Mouse (Mus musculus): ENCODE data around the gene Ssbp4. TPM values are rescaled to one million over a fixed set of nuclear protein-coding genes. Genes with fewer than 3 reads are reported as not detected.
A peak's percentile ranks its signal among the peaks of the same experiment; 100 is the strongest.

The Ssbp4 gene
- polyA plus RNA-seq, 1 experiment, result 392 TPM

DNA sequence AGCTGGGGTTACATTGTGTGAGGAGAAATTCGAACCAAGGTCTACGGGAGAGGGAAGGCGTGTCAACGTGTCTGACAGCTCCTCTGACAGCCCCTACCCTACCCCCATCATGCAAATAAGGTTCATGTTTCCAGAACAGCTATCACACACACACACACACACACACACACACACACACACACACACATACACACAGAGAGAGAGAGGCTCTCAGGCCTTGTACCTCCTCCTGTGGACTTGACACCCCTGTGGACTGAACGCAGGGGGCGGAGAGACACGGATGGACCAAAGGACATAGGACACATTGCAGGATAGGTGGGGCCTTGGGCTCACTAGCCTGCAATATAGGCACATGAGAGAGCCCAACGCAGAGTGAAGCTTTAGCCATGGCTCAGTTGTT lies 28.2 kb upstream of the Ssbp4 start:
- WGBS, result 87% methylated on average over 8 of the region's 8 CpGs
- H3K4me1 ChIP-seq (replicated peaks; ENCODE audit: control insufficient read depth, insufficient read depth, low read length), result peaks cover 10% of the 10 kb centered on the region
- H3K4me3 ChIP-seq (ENCODE audit: control insufficient read depth, insufficient read depth, low read length), result no peak overlapping the region
- DNase-seq, result no peak
- no peaks in the 10 kb centered on the region for H3K27me3 ChIP-seq (ENCODE audit: control insufficient read depth, insufficient read depth, low read length)
- TF ChIP-seq POLR2A (IDR thresholded peaks at IDR 0.05; ENCODE audit: control insufficient read depth, extremely low read depth, insufficient read depth, low read length, poor library complexity) (no peak), CTCF (IDR thresholded peaks at IDR 0.05; ENCODE audit: borderline replicate concordance, control insufficient read depth, extremely low read depth, insufficient read depth, low read length, poor library complexity) (no peak)
- H3K36me3 ChIP-seq (ENCODE audit: control insufficient read depth, insufficient read depth, low read length), result no peaks in the 10 kb centered on the region
- H3K27ac ChIP-seq (ENCODE audit: control insufficient read depth, insufficient read depth, low read length), result no peak overlapping the region

DNA sequence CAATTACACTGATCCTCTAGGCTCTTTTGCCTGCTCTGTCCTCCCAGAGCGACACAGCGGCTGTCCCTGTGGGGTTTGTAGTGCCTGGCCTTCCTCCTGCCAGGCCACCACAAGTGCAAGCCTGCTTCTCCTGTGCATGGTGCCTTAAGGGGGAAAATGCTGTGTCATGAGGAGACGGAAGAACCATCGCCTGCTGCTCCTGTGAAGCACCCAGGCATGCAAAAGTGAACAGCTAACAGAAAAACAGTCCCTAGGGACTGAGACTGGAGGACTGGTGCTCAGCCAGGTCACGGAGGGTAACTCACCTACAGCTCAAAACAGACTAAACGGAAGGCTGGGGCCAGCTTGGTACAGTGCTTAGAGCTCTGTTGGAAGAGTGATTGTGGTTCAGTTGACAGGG lies 26.9 kb upstream of the Ssbp4 start:
- DNase-seq, result no peak
- Histone ChIP-seq H3K36me3 (ENCODE audit: control insufficient read depth, insufficient read depth, low read length) (no peaks in the 10 kb centered on the region), H3K27me3 (ENCODE audit: control insufficient read depth, insufficient read depth, low read length) (no peaks in the 10 kb centered on the region), H3K27ac (ENCODE audit: control insufficient read depth, insufficient read depth, low read length) (no peak overlapping the region), H3K4me3 (ENCODE audit: control insufficient read depth, insufficient read depth, low read length) (no peak overlapping the region), H3K4me1 (replicated peaks; ENCODE audit: control insufficient read depth, insufficient read depth, low read length) (peaks cover 12% of the 10 kb centered on the region)
- TF ChIP-seq CTCF (IDR thresholded peaks at IDR 0.05; ENCODE audit: borderline replicate concordance, control insufficient read depth, extremely low read depth, insufficient read depth, low read length, poor library complexity), result no peak
- no peak for TF ChIP-seq POLR2A (IDR thresholded peaks at IDR 0.05; ENCODE audit: control insufficient read depth, extremely low read depth, insufficient read depth, low read length, poor library complexity)
- WGBS, result 33% methylated on average over 6 of the region's 6 CpGs

- H3K27ac ChIP-seq (ENCODE audit: control insufficient read depth, insufficient read depth, low read length), result no peak overlapping the region
- WGBS, result 56% methylated on average over 6 of the region's 6 CpGs
- DNase-seq, result no peak
These were observed 25.4 kb upstream of the Ssbp4 start for GRCm38 (mm10) chr8:70634066-70634465.

GRCm38 (mm10) chr8:70632346-70632892 lies 23.7 kb upstream of the Ssbp4 start, which contains the start of gene Gdf15:
Gdf15 (minus strand) TSS chr8:70632456.
- no peak within 1 kb of the TSS for H3K27ac ChIP-seq (ENCODE audit: control insufficient read depth, insufficient read depth, low read length)

More at GRCm38 (mm10) chr8:70634066-70634465, 25.4 kb upstream of the Ssbp4 start:
- peaks cover 16% of the 10 kb centered on the region for H3K4me1 ChIP-seq (replicated peaks; ENCODE audit: control insufficient read depth, insufficient read depth, low read length)
- no peaks in the 10 kb centered on the region for H3K27me3 ChIP-seq (ENCODE audit: control insufficient read depth, insufficient read depth, low read length)
- no peak for TF ChIP-seq CTCF (IDR thresholded peaks at IDR 0.05; ENCODE audit: borderline replicate concordance, control insufficient read depth, extremely low read depth, insufficient read depth, low read length, poor library complexity)
- no peak for TF ChIP-seq POLR2A (IDR thresholded peaks at IDR 0.05; ENCODE audit: control insufficient read depth, extremely low read depth, insufficient read depth, low read length, poor library complexity)
- no peaks in the 10 kb centered on the region for H3K36me3 ChIP-seq (ENCODE audit: control insufficient read depth, insufficient read depth, low read length)
- H3K4me3 ChIP-seq (ENCODE audit: control insufficient read depth, insufficient read depth, low read length), result no peak overlapping the region

GRCm38 (mm10) chr8:70631436-70631835 lies 22.8 kb upstream of the Ssbp4 start:
- Histone ChIP-seq H3K4me3 (ENCODE audit: control insufficient read depth, insufficient read depth, low read length) (no peak overlapping the region), H3K27me3 (ENCODE audit: control insufficient read depth, insufficient read depth, low read length) (no peaks in the 10 kb centered on the region), H3K36me3 (ENCODE audit: control insufficient read depth, insufficient read depth, low read length) (no peaks in the 10 kb centered on the region), H3K27ac (ENCODE audit: control insufficient read depth, insufficient read depth, low read length) (no peak overlapping the region), H3K4me1 (replicated peaks; ENCODE audit: control insufficient read depth, insufficient read depth, low read length) (peaks cover 14% of the 10 kb centered on the region)
- TF ChIP-seq CTCF (IDR thresholded peaks at IDR 0.05; ENCODE audit: borderline replicate concordance, control insufficient read depth, extremely low read depth, insufficient read depth, low read length, poor library complexity) (no peak), POLR2A (IDR thresholded peaks at IDR 0.05; ENCODE audit: control insufficient read depth, extremely low read depth, insufficient read depth, low read length, poor library complexity) (no peak)
- 22% methylated on average over 24 of the region's 24 CpGs for WGBS
- DNase-seq, result no peak

More at GRCm38 (mm10) chr8:70632346-70632892, 23.7 kb upstream of the Ssbp4 start, which contains the start of gene Gdf15:
- Histone ChIP-seq H3K4me1 (replicated peaks; ENCODE audit: control insufficient read depth, insufficient read depth, low read length) (peaks cover 16% of the 10 kb centered on the region), H3K36me3 (ENCODE audit: control insufficient read depth, insufficient read depth, low read length) (no peaks in the 10 kb centered on the region), H3K27me3 (ENCODE audit: control insufficient read depth, insufficient read depth, low read length) (no peaks in the 10 kb centered on the region), H3K4me3 (ENCODE audit: control insufficient read depth, insufficient read depth, low read length) (no peak within 1 kb of the TSS)
- 93% methylated on average over 6 of the region's 6 CpGs for WGBS
- TF ChIP-seq CTCF (IDR thresholded peaks at IDR 0.05; ENCODE audit: borderline replicate concordance, control insufficient read depth, extremely low read depth, insufficient read depth, low read length, poor library complexity), result no peak
- peak; percentile 3; the same call in 1 of the 2 replicates for TF ChIP-seq POLR2A (IDR thresholded peaks at IDR 0.05; ENCODE audit: control insufficient read depth, extremely low read depth, insufficient read depth, low read length, poor library complexity)
- DNase-seq, result no peak

- peaks cover 12% of the 10 kb centered on the region for H3K4me1 ChIP-seq (replicated peaks; ENCODE audit: control insufficient read depth, insufficient read depth, low read length)
These were observed 22.1 kb upstream of the Ssbp4 start for GRCm38 (mm10) chr8:70630532-70631381.

More at GRCm38 (mm10) chr8:70630532-70631381, 22.1 kb upstream of the Ssbp4 start:
- no peak for TF ChIP-seq POLR2A (IDR thresholded peaks at IDR 0.05; ENCODE audit: control insufficient read depth, extremely low read depth, insufficient read depth, low read length, poor library complexity)
- no peak for TF ChIP-seq CTCF (IDR thresholded peaks at IDR 0.05; ENCODE audit: borderline replicate concordance, control insufficient read depth, extremely low read depth, insufficient read depth, low read length, poor library complexity)
- WGBS, result 28% methylated on average over 22 of the region's 22 CpGs
- no peak for DNase-seq
- Histone ChIP-seq H3K27me3 (ENCODE audit: control insufficient read depth, insufficient read depth, low read length) (no peaks in the 10 kb centered on the region), H3K36me3 (ENCODE audit: control insufficient read depth, insufficient read depth, low read length) (no peaks in the 10 kb centered on the region), H3K27ac (ENCODE audit: control insufficient read depth, insufficient read depth, low read length) (no peak overlapping the region), H3K4me3 (ENCODE audit: control insufficient read depth, insufficient read depth, low read length) (no peak overlapping the region)
